Comparison of ENCODE assay signal across 17 mouse cellular contexts in genomic region chr15:3174072-3174471, GRCm38 (mm10).
DNase-seq lines count a peak whose midpoint lies in the region; ATAC-seq and TF ChIP-seq lines count a peak whose summit lies in the region.
"Had no signal": no experiment of that assay in that cellular context is flagged by ENCODE, and none has a peak within 500 bp of the region (broad histone marks: within the 10 kb centered on the region; RNA-seq: fewer than 3 reads in every experiment).

No protein-coding gene starts in this region.

- no peaks in the 10 kb centered on the region for H3K27me3 ChIP-seq in liver, embryonic 12.5 days (replicated peaks)
- H3K27me3 ChIP-seq in MEL (ENCODE audit: control insufficient read depth in 1 of 2, insufficient read depth in 2 of 2, low read length in 2 of 2), result no peaks in the 10 kb centered on the region
- no peaks in the 10 kb centered on the region for H3K27me3 ChIP-seq in intestine, embryonic 14.5 days (replicated peaks; ENCODE audit: control insufficient read depth, insufficient read depth, low read length)
- H3K27me3 ChIP-seq in forebrain, postnatal 0 days (ENCODE audit: insufficient read depth, low read length), result no peaks in the 10 kb centered on the region
- H3K27me3 ChIP-seq: forebrain, embryonic 15.5 days; limb, embryonic 15.5 days; neural tube, embryonic 13.5 days had no signal

- no peak overlapping the region for H3K27ac ChIP-seq in liver, embryonic 12.5 days
- peak overlapping the region; percentile 28 for H3K27ac ChIP-seq in MEL (ENCODE audit: control insufficient read depth, low read depth, low read length)
- H3K27ac ChIP-seq in intestine, embryonic 14.5 days (ENCODE audit: low read depth), result no peak overlapping the region
- no peak overlapping the region for H3K27ac ChIP-seq in forebrain, postnatal 0 days (ENCODE audit: low read depth, low read length)
- H3K27ac ChIP-seq: forebrain, embryonic 15.5 days; limb, embryonic 15.5 days; neural tube, embryonic 13.5 days had no signal

- H3K4me3 ChIP-seq in liver, embryonic 12.5 days, result no peak overlapping the region
- peak overlapping the region; percentile 34 to 47; a peak in 3 of 4 replicates for H3K4me3 ChIP-seq in MEL (ENCODE audit: control insufficient read depth in 1 of 2, insufficient read depth in 1 of 2, low read depth in 2 of 2, low read length in 2 of 2)
- H3K4me3 ChIP-seq in intestine, embryonic 14.5 days (ENCODE audit: low read depth, low read length), result no peak overlapping the region
- no peak overlapping the region for H3K4me3 ChIP-seq in forebrain, postnatal 0 days (ENCODE audit: low read depth, low read length)
- H3K4me3 ChIP-seq: forebrain, embryonic 15.5 days; limb, embryonic 15.5 days; neural tube, embryonic 13.5 days had no signal

- no peak overlapping the region for H3K9ac ChIP-seq in liver, embryonic 12.5 days
- H3K9ac ChIP-seq in MEL (ENCODE audit: control insufficient read depth, low read depth, low read length, poor library complexity, severe bottlenecking), result peak overlapping the region; percentile 25; the same call in 1 of the 2 replicates
- H3K9ac ChIP-seq in intestine, embryonic 14.5 days (ENCODE audit: low read length), result no peak overlapping the region
- no peak overlapping the region for H3K9ac ChIP-seq in forebrain, postnatal 0 days
- H3K9ac ChIP-seq: forebrain, embryonic 15.5 days; limb, embryonic 15.5 days; neural tube, embryonic 13.5 days had no signal

- TF ChIP-seq POLR2A in MEL (IDR thresholded peaks at IDR 0.05; ENCODE audit: control insufficient read depth in 1 of 2, insufficient read depth in 1 of 2, low read depth in 1 of 2, low read length in 2 of 2, poor library complexity in 1 of 2), result peak in 1 of 2 experiments; percentile 40; a peak in 1 of 4 replicates

- intact Hi-C loops in heart, postnatal 10 days (cut with DNase I), result no loop called here

- WGBS in liver, embryonic 12.5 days (ENCODE audit: insufficient replicate concordance), result 29% methylated on average over 2 of the region's 2 CpGs
- WGBS in intestine, embryonic 14.5 days, result 33% methylated on average over 2 of the region's 2 CpGs
- 56% methylated on average over 2 of the region's 2 CpGs for WGBS in forebrain, postnatal 0 days

- no peak for TF ChIP-seq RAD21 in MEL (IDR thresholded peaks at IDR 0.05; ENCODE audit: low read depth, low read length)

- no peaks in the 10 kb centered on the region for H3K9me3 ChIP-seq in liver, embryonic 12.5 days (replicated peaks)
- H3K9me3 ChIP-seq in MEL (replicated peaks; ENCODE audit: insufficient read depth, low read length), result no peaks in the 10 kb centered on the region
- H3K9me3 ChIP-seq in intestine, embryonic 14.5 days (ENCODE audit: control insufficient read depth, low read length), result no peaks in the 10 kb centered on the region
- H3K9me3 ChIP-seq in forebrain, postnatal 0 days (ENCODE audit: low read length), result no peaks in the 10 kb centered on the region
- H3K9me3 ChIP-seq: forebrain, embryonic 15.5 days; limb, embryonic 15.5 days; neural tube, embryonic 13.5 days had no signal

- H3K36me3 ChIP-seq in liver, embryonic 12.5 days, result no peaks in the 10 kb centered on the region
- H3K36me3 ChIP-seq in MEL (ENCODE audit: control insufficient read depth in 1 of 2, insufficient read depth in 2 of 2, low read length in 2 of 2), result peaks cover 0 to 5% of the 10 kb centered on the region in 2 experiments; a peak in 2 of 4 replicates
- H3K36me3 ChIP-seq in intestine, embryonic 14.5 days (ENCODE audit: control insufficient read depth, insufficient read depth, low read length), result no peaks in the 10 kb centered on the region
- H3K36me3 ChIP-seq in forebrain, postnatal 0 days (ENCODE audit: insufficient read depth), result no peaks in the 10 kb centered on the region
- H3K36me3 ChIP-seq: forebrain, embryonic 15.5 days; limb, embryonic 15.5 days; neural tube, embryonic 13.5 days had no signal

- H3K79me2 ChIP-seq in MEL (ENCODE audit: control insufficient read depth, insufficient read depth, low read length, poor library complexity), result no peaks in the 10 kb centered on the region

- no peaks in the 10 kb centered on the region for H3K4me1 ChIP-seq in liver, embryonic 12.5 days
- peaks cover 0 to 14% of the 10 kb centered on the region in 2 experiments; a peak in 3 of 4 replicates for H3K4me1 ChIP-seq in MEL (ENCODE audit: control insufficient read depth in 1 of 2, insufficient read depth in 2 of 2, low read length in 2 of 2)
- no peaks in the 10 kb centered on the region for H3K4me1 ChIP-seq in intestine, embryonic 14.5 days (replicated peaks; ENCODE audit: control insufficient read depth, insufficient read depth, low read length)
- no peaks in the 10 kb centered on the region for H3K4me1 ChIP-seq in forebrain, postnatal 0 days (ENCODE audit: insufficient read depth)
- H3K4me1 ChIP-seq: forebrain, embryonic 15.5 days; limb, embryonic 15.5 days; neural tube, embryonic 13.5 days had no signal

- TF ChIP-seq EP300 in MEL (IDR thresholded peaks at IDR 0.05; ENCODE audit: low read depth in 1 of 2, low read length in 2 of 2), result no peak

- DNase-seq in liver (peak; percentile 6), MEL (ENCODE audit: low read depth, low spot score) (peak; percentile 81)
- no peak for DNase-seq in intestine, embryonic 14.5 days (ENCODE audit: low spot score)
- DNase-seq in naive thymus-derived CD4-positive, alpha-beta T cell, adult 2 months (ENCODE audit: low read depth), result peak; percentile 39
- no peak for DNase-seq in heart, postnatal 10 days
- DNase-seq in kidney, postnatal 36 days, result no peak
- DNase-seq in forebrain, postnatal 0 days, result no peak
- DNase-seq: cerebellum, adult 2 months; gastrocnemius, postnatal 14 days; heart, postnatal 4 days; kidney, adult 11 months; midbrain, embryonic 14.5 days had no signal

- ATAC-seq in liver, embryonic 12.5 days, result no peak
- ATAC-seq in intestine, embryonic 14.5 days (replicated peaks; ENCODE audit: low FRiP score, low TSS enrichment, low read depth), result 0 out of 2 replicates have a peak, but pooled peaks have one; percentile 36
- ATAC-seq in forebrain, postnatal 0 days, result no peak
- ATAC-seq: forebrain, embryonic 15.5 days had no signal

- TF ChIP-seq CTCF in MEL (IDR thresholded peaks at IDR 0.05 in 2 of 3, conservative IDR thresholded peaks at IDR 0.05 in 1 of 3; ENCODE audit: control insufficient read depth in 1 of 3, insufficient read depth in 1 of 3, low read depth in 2 of 3, low read length in 3 of 3, poor library complexity in 1 of 3, severe bottlenecking in 1 of 3), result no peak
- no peak for TF ChIP-seq CTCF in forebrain, postnatal 0 days (IDR thresholded peaks at IDR 0.05; ENCODE audit: low read depth)

- no peak overlapping the region for H3K4me2 ChIP-seq in liver, embryonic 12.5 days
- H3K4me2 ChIP-seq in intestine, embryonic 14.5 days (ENCODE audit: low read length), result no peak overlapping the region
- H3K4me2 ChIP-seq in forebrain, postnatal 0 days (ENCODE audit: low read depth), result no peak overlapping the region
- H3K4me2 ChIP-seq: forebrain, embryonic 15.5 days; heart, embryonic 11.5 days; limb, embryonic 15.5 days; neural tube, embryonic 13.5 days had no signal

TF ChIP-seq in MEL, 35 proteins besides CTCF, POLR2A, EP300 and RAD21:
- no peak for TF ChIP-seq KAT2A (conservative IDR thresholded peaks at IDR 0.05; ENCODE audit: low read depth, low read length)
- TF ChIP-seq POLR2AphosphoS5 (IDR thresholded peaks at IDR 0.05; ENCODE audit: borderline replicate concordance, low read depth, low read length), result no peak
- TF ChIP-seq ETS1 (IDR thresholded peaks at IDR 0.05; ENCODE audit: low read depth, low read length), result no peak
- TF ChIP-seq NELFE (IDR thresholded peaks at IDR 0.05; ENCODE audit: low read depth, low read length), result peak; percentile 28; the same call in 1 of the 2 replicates

Comparison
In these comparisons a context has a peak if more than half of its experiments do, and no peak if none do; other contexts are left out.
1. DNase-seq: peak in liver (single experiment), MEL (single experiment) and naive thymus-derived CD4-positive, alpha-beta T cell, adult 2 months (single experiment); none in intestine, embryonic 14.5 days (single experiment), heart, postnatal 10 days (0 of 2), kidney, postnatal 36 days (0 of 2) and forebrain, postnatal 0 days (single experiment).
2. H3K4me3 ChIP-seq: peak in MEL (2 of 2); none in liver, embryonic 12.5 days (single experiment), intestine, embryonic 14.5 days (single experiment) and forebrain, postnatal 0 days (single experiment).